Mouse (Mus musculus) embryo, embryonic 10 days (tissue): ENCODE results near the gene Grip1.

Experiments
- DNase-seq: peaks from one replicate; pipeline ENCODE4 v3.0.0-alpha.2; 2015; ENCODE audit warnings: low spot score

Gene Grip1

DNA sequence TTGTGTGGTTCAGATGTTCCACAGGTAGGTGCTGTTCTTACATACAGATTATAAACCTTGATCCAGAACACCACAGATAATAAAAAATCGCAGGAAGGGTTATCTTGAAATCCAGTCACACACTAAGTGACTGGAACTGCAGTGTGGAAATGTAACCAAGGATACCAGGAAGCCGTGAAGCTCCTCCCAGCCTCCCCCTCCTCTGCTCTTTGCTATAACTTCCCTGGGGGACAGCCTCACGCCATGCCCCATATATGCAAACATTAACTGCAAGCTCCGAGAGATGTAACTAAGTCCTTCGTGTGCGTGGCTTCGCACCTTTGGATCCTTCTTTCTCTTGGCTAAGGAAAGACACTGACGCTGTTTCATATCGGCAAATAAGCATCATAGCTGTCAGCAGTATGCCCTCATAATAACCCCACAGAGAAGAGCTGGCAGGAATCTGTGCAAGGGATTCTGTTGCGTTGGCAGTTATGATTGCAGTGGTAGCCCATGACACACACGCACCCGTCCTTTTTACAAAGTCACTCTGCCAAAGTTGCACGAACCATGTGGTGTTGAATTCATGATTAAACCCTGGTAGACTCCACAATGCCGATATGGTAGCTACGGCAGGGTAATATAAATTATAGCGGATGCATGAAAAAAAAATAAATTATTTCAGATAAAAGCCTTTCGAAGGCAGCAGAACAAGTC, 503.8 kb downstream of the Grip1 start:
- DNase-seq, result no peak

DNA sequence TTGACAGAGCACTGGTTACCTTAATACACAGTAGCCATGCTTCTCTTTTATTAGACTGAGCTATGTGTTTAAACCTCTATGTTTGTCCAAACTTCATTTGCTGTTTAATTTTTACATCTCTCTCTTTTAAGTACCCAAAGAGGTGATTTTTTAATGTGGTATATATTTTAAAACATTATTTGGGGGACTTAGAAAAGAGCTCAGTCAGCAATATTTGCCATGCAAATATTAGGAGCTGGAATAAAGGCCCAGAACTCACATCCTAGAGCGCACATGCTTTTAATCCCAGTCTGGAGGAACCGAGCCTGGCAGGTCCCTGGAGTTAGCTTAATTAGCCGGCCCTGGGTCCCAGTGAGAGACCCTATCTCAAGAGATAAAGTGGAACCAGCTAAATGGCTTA, 507.3 kb downstream of the Grip1 start:
- no peak for DNase-seq

DNA sequence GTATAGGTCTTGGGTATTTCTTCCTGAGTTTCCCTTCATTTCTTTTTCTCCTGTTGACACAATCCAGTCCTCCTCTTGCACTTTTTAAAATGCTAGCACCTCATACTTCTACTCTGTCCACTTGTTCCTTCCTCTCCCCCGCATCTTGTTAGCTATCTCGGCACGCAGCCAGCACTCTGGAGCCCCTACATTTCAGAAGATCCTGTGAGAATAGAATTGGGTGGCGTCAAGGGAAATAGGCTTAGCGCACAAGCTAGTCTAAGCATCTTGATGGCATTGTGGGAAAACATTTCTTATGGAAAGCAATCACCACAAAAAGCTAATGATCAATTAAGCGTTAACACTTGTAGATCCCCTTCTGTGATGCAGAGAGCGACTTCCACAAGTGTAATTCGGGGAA, 512.7 kb downstream of the Grip1 start:
- DNase-seq, result no peak

DNA sequence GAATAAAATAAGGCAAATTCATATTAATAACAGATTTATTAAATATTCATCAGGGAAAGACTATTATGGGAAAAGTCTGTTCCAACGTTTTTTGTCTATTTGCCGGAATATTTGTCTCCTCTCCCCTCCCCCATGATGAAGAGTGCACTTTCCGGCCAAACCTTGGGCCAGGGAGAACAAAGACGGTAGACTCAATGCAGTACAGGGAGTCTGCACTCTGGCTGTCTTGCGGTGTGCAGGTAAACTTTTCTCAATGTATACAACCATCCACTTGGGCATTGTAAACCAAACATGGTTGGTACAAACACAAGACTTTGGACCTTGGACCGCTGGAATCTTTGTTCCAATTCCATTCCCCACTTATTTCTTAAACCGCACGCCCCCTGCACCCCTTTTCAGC, 525.8 kb downstream of the Grip1 start:
- no peak for DNase-seq

DNA sequence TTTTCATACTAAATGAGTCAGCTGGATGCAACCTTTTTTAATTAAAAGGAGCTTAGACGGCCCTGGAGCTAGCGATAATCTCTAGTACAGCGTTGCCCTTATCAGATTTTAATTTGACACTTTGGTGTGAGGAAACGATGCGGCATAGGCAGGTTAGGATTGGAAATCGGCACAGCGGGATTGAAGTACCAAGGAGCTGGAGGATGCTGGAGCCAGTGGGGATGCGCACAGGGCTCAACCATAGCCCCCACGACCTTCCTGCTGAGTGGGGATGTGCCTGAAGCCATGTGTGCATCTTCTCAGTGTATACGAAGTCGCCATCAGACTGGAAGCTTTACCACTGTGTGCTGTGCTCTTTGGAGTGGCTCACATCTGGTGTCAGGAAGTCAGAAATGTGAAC, 526.4 kb downstream of the Grip1 start:
- DNase-seq, result no peak

DNA sequence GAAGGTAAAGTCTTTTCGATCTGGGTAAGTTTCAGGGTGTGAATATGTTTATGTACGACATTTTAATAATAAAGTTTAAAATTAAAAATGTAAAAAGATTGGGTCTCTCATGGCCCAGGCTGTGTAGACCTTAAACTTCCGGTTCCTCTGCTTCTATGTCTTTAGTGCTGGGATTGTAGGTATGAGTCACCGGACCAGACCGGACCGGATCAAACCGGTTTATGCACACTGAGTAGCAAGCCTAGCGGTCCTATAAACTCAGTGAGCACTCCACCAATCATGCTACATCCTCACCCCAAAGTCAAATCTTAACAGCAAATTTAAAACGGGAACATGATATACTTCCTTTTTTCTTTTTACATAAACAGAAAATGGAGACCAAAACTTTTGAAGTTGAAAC, 530.7 kb downstream of the Grip1 start:
- no peak for DNase-seq

DNA sequence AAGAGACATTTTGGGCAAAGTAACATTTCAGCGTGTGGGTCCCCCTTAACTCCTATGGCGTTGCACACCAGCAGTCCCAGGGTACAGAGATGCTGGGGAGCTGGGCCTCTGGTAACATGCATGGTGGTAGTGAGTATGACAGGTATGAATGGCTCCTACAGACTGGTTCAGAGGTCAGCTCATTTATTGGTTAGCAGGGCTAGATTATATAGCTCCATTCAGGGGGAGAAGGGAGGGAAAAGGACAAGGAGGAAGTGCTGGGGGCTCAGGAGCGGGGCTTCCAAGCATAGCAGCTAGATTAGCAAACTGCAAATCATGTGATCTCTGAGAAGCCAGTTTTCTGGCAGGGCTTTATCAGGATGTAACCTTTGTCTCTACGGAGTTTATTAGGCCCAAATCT, 544.8 kb downstream of the Grip1 start:
- no peak for DNase-seq

DNA sequence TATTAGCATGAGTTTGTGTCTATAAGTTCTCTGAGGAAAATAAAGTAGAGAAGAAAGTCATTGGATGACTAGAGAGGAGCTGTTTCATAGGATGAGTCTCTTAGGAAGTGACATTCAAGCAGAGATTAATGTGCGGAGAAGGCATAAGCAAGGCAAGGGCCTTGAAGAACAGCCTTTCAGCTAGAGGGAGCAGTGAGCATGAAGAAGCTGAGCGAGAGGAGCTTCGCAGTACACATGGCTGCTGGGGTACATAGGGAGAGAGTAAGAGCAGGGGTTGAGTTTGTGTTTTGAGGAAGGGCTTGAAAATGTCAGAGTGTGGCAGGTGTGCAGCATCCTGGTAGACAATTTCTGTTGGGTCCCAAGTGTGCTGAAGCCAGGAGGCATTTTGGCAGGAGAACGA, 548.5 kb downstream of the Grip1 start:
- DNase-seq, result no peak

DNA sequence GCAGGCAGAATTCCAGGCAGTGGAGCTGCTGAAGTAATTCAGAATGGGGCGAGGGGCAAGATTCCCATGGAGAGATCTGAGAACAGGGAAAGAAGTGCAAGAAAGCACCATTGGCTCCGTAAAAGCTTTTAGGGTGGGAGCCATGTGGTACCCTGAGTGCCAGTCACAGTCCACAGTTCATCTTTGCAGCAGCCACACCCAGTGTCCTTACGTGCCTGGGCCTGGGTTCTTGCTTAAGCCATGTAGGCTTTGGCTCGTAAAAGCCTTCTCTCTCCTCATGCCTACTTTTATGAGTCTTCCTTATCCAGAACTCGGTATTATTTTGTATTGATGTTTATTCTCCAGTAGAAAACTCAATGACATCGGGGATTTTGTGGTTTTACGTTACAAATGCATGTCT, 550.5 kb downstream of the Grip1 start:
- no peak for DNase-seq

DNA sequence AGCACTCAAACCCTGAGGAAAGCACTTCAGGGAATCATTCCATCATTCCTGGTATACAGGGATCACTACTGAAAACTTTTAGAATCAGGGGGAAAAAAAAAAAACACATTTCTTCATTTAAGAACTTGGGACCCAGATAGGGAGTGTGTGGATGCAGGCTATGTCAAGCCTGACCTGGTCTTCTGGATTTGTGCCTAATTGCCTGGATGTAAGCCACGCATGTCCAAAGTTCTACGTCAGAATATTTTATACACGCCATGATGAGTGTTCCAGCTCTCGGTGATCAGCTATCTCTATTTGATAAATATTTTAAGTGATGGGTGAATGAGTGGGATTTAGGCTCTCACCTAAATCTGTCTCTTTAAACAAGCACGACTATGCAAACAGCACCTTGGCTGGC, 552.0 kb downstream of the Grip1 start:
- no peak for DNase-seq

DNA sequence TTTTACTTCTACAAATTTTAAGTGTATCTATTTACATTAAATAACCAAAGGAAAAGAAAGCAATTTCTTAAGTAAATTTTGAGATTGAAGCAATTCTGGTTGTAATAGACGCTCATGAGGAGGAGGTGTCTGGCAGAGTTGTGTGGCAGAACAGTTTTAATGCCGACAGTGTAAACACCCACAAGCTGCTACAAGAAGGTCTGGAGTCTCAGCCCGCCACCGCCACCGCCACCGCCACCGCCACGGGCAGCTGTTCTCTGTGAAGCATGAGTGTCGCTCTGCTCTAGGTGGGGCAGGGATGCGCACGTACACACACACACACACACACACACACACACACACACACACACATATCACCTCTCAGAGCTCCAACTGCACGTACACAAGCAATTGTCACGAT, 558.7 kb downstream of the Grip1 start:
- no peak for DNase-seq

DNA sequence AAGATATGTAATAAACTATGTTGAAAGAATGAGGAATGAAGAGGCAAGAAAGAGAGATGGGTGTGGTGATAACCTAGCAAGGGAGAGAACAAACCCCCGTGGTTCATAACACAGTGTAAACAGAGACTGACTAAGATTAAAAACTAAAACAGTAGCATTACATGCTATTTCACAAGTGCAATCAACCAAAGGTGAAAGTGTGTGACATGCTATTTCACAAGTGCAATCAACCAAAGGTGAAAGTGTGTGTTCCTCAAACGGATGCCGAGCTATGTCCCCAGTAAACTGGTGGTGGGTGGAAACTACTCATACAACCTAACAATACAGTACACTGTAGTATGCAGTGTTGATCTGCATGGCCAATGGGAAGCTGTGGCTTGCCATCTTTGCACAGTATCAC, 561.5 kb downstream of the Grip1 start:
- no peak for DNase-seq

DNA sequence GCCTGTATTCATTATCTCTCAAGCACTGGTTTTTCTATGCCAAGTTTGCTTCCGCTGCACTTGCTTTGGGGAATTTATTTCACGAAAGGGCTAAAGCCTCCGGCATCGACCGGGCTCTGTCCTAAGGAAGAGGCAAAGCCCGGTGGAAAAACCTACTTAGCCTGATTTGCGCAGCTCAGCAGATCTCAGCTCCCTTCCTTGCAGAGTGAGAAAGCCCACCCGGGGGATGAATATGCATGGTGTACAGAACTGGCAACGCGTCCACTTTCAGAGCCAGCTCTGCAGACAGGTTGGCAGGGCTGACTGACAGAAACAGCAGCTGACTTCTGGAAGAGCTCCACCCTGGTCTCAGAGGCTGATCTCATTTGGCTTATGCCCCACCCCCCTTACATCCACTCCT, 572.8 kb downstream of the Grip1 start:
- no peak for DNase-seq

DNA sequence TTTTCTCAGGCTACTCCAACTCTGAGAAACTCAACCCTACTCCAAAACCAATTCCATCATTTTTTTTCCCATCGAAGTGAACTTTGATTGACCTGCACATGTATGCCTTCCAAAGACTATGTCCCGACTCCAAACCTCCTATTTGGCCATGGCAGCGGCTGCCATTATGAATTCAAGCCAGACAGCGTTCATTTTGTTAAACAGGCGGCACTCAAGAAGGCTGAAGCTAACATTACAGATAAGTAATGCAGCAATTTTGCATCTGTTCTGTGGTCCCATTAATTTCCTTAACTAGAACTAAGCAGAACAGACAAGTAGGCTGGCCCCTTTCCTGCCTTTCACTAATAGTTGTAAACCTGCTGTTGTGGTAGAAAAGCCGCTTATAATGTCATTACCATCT, 577.3 kb downstream of the Grip1 start:
- no peak for DNase-seq

DNA sequence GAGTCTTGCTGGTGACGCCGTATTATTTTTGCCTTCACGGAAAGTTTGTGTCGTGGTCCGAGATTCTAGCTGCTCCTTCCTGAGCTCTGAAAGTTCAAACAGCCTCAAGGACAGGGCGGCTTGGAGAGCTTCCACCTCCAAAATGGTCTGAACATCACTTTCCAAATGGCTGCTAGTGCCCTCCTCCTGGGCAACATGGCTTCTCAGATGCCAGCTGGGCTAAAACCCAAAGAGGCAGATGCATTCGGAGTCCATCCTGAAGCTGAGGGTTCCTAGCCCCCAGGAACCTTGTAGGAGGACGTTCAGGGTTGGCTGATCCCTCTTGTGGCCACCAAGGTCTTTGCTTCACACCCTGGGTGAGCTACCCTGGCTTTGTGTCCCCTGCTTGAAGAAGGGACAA, 577.7 kb downstream of the Grip1 start:
- DNase-seq, result no peak

DNA sequence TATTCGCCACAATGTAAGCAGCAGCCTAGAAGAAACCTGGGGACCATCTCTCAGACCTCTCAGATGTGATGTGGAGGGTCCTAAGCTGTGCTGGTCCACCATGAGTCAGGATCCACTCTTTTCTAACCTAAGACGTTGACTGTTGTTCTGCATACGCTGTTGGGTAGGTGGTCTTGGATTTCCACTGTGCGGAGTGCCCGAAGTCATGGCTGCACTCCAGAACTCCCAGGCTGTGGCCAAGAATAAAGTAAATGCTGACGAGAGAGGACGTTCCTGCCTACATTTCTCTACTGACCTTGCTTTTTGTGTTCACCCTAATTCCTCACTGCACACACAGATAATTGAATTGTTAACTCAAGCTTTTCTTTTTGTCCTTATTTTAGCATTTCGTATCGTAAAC, 580.2 kb downstream of the Grip1 start:
- DNase-seq, result no peak

DNA sequence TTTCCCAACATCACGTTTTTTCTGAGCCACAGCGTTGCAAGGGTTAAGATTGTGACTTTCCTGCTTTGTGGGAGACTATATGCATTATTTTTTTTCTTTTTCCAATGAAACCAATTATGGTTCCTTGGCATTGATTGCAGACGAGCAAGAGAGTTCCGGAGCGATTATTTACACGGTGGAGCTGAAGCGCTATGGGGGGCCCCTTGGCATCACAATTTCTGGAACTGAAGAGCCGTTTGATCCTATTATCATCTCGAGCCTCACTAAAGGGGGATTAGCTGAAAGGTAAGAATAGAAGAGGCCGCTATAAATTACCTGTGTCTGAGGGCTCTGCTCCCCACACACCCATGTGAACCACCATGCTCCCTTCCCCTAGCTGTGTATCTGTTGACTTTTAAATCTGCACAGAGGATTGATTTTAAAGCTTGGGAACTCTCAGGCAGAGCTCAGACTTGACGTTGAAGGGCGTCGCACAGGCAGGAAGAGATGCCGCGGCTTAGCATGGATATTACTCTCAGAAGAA, 581.6 kb downstream of the Grip1 start:
- DNase-seq, result no peak

DNA sequence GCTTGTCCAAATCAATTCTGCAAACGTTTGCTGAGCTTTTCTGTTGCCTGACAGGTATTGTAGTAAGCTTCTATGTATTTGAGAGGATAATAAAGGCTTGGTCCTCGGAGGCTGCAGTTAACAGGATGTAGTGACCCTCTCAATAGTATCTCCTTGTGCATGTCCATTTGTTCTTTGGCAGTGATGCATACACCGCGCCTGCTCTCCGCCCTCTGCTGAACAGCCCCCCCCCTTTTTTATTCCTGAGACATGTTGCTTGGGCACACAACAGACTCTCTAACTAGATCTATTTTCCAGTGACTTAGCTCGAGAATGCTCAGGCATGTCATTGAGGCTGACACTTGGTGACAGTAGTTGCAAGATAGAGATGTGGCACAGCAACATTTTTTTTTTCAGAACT, 582.2 kb downstream of the Grip1 start:
- DNase-seq, result no peak

DNA sequence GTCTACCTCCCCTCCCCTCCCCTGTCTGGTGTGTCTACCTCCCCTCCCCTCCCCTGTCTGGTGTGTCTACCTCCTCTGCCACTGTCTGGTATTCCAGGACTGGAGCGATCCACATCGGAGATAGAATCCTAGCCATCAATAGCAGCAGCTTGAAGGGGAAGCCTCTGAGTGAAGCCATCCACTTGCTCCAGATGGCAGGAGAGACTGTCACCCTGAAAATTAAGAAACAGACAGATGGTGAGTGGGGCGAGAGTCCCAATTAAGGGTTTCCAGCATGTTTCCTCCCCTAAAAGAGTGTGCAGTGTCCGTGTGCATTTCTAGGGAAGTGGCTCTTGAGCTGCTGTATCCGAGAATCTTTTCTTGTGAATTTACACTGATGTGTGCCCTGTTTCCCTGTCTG, 584.6 kb downstream of the Grip1 start:
- DNase-seq, result no peak

DNA sequence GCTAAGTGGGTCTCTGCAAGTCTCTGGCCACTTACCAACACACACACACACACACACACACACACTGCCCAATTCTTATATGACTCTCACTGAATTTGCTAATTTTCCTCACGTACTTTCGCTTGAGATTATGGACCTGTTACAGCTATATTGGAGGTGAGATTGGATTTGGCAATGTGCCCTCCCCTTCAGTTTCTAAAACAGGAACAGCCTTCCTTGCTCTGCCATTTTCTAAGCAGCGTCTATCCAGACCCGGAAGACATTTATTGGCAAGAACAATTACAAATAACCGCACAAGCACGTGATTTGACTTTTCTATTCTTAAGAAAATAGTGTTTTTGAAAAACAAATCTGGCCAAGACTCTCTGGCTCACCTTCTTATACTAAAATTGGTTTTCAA, 590.6 kb downstream of the Grip1 start:
- no peak for DNase-seq

DNA sequence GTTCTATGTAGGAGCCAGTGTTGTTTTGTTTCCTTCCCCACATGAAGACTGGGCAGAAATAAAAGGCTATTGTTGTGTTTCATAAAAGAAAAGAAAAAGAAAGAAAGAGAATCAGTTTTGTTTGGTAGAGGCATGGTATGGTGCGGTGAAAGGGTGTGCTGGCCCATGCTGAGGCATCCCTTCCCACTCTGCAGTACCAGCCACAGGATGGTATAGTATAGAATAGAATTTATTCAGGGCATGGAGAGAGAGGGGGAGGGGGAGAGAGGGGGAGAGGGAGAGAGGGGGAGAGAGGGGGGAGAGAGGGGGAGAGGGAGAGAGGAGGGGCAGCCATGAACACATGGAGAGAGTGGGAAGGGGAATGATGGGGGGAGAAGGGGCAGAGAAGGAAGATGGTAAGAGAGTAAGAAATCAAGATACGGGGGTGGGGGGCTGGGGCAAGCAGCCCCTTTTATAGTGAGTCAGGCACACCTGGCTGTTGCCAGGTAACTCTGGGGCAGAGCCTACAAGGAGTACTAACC, 591.1 kb downstream of the Grip1 start:
- DNase-seq, result no peak

DNA sequence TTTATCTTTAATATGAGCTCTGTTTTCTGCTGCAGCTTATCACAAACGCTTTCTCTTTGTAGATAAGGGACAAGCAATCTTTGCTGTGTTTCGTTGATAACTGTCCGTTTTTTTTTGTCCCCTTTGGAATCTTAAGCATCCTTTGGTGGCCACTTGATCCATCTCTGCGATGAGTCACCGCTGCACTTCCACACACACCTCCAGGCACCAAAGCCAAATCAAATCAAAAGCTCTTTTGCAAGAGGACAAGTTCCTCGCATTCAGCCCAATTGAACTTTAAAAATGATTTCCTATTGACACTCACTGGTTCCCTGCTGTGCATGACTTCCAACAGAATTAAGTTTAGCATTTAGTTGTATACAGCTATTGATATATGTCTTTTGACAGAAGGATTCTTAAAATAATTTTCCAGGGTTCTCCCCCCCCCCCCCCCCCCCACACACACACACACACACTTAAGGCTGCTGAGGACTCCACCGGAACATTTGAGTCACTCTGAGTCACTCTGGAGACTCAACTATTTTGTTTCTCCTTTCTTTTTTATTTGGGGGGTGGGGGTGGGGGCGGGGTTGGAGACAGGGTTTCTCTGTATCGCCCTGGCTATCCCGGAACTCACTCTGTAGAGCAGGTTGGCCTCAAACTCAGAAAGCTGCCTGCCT, 607.1 kb downstream of the Grip1 start:
- no peak for DNase-seq

DNA sequence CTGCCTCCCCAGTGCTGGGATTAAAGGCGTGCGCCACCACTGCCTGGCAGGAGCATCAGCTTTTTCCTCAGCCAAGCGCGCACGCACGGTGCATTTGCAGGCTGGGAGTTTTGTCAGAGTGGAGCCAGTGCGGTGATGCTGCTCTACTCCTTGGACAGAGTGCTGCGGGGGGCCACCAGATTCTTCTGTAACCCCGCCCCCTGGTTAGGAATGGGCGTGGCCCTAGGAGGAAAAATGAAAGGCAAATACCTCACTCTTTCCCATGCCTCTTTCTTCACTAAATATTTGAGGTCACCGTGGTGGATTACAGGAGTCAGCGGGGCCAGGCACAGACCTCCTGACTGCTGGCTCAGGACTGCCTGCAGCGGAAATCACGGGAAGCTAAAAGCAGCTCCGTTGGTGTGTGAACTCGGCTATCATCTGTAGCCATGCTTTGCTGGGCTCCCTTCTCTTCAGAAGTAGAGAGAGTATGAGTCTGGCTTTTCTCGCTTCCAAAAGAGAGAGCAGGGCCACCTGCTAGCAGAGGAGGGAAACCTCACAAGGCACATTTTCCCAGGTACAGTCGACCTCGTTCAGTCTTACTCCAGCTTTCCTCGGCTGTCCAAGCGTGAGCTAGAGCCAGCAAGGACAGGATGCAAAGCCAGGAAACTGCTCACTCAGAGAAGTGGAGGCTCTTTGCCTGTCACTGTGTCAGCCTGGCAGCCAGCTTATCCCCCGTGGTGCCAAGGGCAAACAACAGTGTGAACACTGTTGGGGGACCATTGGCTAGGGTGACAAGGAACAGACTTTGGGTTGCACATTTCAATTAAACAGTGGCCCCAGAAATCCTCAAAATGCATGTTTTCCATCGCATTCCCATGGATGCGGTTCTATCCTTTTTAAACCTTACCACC, 607.9 kb downstream of the Grip1 start:
- DNase-seq, result no peak
